Mouse (Mus musculus) right cerebral cortex, postnatal 36 days (tissue): Measurements from ENCODE around the gene Slc12a1.
A peak's percentile ranks its signal among the peaks of the same experiment; 100 is the strongest.
"Not testable (repeated sequence)": the region's sequence is repeated elsewhere in the genome, so short reads cannot be mapped to it uniquely, and the experiment has no call there.

ENCODE experiments used
- DNase-seq, 2 experiments: peaks; one replicate each; pipeline ENCODE4 v3.0.0; 2022; ENCODE audit warnings: low spot score in 2 of 2, mixed read lengths in 1 of 2

Gene Slc12a1

DNA sequence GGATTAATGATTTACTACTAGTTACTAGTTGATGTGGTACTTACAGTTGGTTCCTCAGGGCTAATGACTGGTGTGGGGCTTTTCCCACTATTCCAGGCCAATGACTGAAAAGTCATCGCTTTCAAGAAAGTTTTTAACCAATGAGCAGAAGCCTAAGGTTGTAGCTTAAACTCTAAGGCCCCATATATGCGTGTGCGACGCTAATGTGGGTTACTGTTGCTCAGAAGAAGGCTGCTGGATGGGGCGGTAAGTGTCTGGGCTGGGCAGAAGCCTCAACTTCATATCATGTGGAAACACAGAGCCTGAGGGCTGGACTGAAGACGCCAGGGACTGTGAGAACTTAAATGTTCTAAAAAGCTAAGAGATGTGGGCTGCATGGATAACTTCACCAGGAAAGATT is at the start of gene Slc12a1:
Gene Slc12a1 (plus strand): TSS at position 118 of the 400 bp plus-strand sequence.
- no peak for DNase-seq

DNA sequence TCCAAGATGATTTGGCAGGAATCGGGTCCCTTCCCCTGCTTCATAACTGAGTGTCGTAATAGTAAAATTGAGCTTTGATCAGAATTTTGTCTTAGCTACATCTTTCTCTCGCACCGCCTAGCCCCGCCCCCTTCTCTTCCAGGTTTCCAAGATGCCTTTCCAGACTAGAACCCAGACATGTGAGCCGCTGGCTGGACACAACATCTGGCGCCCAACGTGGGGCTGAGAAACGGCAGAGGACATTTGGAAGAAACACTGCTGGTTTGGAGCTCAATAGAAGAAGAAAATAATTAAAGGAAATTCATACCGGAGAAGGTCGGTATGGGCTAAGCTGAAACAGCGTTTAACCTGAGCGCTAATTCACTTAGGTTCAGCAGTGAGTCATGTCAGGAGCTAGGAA is 47.8 kb upstream of the Slc12a1 start:
- DNase-seq: not testable (repeated sequence)

DNA sequence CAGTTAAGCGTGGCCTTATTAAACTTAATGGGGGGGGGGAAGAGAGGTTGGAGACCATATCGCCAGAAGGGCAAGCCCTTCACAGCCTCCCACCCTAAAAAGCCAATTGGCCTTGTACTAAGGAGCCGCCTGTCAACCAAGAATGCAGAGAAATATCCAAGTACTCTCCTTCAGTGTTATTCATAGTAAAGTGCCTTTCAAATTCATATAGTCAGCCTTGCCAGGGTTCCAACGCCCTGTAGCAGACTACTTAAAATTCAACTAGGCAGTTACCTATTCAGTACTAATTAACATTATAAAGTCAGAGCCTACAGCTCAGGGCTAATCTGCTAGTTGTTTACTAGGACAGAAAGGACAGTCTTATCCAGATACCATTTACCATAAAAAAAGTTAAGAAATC is 45.8 kb upstream of the Slc12a1 start:
- DNase-seq: not testable (repeated sequence)

GRCm38 (mm10) chr2:125119381-125120110 is 32.8 kb upstream of the Slc12a1 start:
- DNase-seq: peak; percentile 27 to 36

GRCm38 (mm10) chr2:125122288-125122623 is 30.0 kb upstream of the Slc12a1 start:
- no peak for DNase-seq

- peak; percentile 25 to 39 for DNase-seq
Observed at GRCm38 (mm10) chr2:125122624-125123476, 29.5 kb upstream of the Slc12a1 start.

GRCm38 (mm10) chr2:125123477-125123852 is 28.8 kb upstream of the Slc12a1 start, which contains the start of gene Myef2:
TSS of gene Myef2 (minus strand) at chr2:125123661.
- DNase-seq: peak; percentile 57

- DNase-seq: no peak
Observed at GRCm38 (mm10) chr2:125125824-125126223, 26.5 kb upstream of the Slc12a1 start.

- no peak for DNase-seq
Observed at GRCm38 (mm10) chr2:125126792-125127191, 25.5 kb upstream of the Slc12a1 start.

- DNase-seq: no peak
Observed at GRCm38 (mm10) chr2:125134113-125134512, 18.2 kb upstream of the Slc12a1 start.

DNA sequence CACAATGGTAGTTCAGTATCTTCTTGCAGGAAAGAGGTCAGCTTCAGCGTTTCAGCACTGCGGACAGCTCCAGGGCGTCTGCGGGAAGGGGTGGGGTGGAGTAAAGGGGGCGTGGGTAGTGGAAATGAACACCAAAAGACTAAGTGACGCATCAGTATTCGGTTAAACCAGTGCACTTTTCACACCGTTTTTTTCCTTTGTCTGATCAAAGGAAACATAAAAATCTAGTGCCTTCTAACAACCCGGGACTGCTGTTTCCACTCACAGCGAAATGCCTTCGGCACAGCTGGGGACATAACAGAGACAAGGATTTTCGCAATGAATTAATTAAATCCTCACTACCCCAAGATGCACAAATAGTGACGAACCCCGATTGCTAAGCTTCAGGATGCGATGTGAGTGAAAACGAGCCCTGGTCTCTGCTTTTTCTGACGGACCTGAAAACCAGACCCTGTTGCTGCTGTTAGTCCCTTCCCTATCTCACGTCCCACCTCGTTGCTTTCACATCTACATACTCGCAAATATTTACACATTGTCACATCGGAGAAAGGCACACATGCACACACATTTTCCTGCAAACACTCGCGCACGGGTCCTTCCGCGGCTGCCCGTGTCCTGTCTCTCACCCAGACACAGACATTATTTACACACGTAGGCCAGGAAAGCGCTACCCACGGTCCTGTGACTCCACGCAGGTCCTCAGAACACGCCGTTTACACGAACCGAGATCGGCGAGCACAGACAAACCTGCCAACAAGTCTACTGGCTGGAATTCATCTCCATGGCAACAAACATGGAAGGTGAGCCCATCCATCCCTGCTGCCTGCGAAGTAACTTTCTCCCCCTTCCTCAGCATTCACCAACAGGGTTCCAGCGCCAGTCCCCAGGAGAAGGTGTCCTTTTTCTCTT is 16.1 kb upstream of the Slc12a1 start, which contains the start of gene Ctxn2:
Gene Ctxn2 (plus strand): TSS at position 790 of the 909 bp plus-strand sequence.
- peak; percentile 22 to 53 for DNase-seq

DNA sequence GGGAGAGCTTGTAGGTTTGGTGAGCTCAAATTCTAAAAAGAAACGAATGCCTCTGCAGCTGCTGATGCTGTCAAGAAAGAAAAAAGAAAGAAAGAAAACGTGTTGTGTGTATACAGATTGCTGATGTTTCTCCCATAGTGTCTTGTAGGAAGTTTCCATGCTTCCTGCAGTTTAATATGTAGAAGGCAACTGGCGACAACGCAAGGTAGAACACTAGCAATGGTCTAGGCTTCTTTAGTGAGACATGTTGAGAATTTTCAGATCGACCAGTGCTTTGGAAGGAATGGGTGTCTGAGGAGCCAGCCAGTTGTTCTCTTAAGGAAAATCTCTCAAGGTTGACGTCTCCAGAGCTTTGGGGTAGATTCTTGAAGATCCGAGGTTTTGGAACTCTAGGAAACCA is 15.5 kb upstream of the Slc12a1 start:
- no peak for DNase-seq

- DNase-seq: no peak
Observed at GRCm38 (mm10) chr2:125142336-125142735, 10.0 kb upstream of the Slc12a1 start.

GRCm38 (mm10) chr2:125154294-125154693 is 2.0 kb downstream of the Slc12a1 start:
- DNase-seq: no peak

DNA sequence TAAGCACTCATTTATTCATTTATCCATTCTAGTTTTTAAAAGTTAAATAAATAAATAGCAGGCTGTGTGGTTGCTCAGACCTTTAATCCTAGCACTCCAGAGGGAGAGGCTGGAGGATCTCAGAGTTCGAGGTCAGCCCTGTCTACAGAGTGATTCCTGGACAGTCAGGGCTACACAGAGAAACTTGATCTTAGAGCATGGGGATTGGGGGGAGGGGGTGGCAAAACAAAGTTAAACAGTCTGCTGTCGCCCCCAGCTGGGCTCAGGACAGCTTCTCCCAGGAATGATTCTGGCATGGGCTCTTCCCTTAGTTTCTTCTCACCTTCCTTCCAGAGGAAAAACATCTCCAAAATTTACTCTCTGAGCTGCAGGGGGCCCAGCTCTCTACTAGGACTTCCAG is 3.2 kb downstream of the Slc12a1 start:
- no peak for DNase-seq

- no peak for DNase-seq
Observed at GRCm38 (mm10) chr2:125162012-125162470, 9.7 kb downstream of the Slc12a1 start.

GRCm38 (mm10) chr2:125178225-125178798 is 26.0 kb downstream of the Slc12a1 start:
- DNase-seq: no peak

- no peak for DNase-seq
Observed at GRCm38 (mm10) chr2:125187904-125188303, 35.6 kb downstream of the Slc12a1 start.

DNA sequence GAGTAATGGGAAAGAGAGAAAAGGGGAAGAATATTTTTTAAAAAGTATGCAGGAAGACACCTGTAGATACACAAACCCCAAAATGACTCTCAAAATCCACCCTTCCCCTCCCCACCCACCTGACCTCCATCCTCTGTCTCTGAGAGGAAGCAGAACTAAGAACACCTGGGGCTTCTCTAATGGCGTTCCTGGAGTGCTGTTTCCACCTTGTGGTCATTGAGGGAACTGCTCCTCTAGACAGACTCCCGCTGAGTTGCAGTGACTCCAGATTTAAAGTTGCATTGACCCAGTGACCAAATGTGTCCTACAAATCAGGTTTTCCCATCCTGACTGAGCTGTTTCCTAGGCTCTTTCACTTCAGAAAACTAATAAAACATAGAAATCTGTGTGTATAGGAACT is 36.9 kb downstream of the Slc12a1 start:
- DNase-seq: peak; percentile 20 to 23

DNA sequence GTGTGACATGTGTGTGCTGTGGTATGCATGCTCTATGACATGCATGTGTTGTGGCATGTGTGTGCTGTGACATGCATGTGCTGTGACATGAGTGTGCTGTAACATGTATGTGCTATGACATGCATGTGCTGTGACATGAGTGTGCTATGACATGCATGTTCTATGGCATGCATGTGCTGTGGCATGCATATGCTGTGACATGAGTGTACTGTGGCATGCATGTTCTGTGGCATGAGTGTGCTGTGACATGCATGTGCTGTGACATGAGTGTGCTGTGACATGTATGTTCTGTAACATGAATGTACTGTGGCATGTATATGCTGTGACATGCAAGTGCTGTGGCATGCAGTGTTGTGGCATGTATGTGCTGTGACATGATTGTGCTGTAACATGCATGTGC is 40.6 kb downstream of the Slc12a1 start:
- DNase-seq: no peak

GRCm38 (mm10) chr2:125196771-125197170 is 44.5 kb downstream of the Slc12a1 start:
- no peak for DNase-seq
